Comparison of ENCODE assay signal across 8 mouse cellular contexts in the genomic region with DNA sequence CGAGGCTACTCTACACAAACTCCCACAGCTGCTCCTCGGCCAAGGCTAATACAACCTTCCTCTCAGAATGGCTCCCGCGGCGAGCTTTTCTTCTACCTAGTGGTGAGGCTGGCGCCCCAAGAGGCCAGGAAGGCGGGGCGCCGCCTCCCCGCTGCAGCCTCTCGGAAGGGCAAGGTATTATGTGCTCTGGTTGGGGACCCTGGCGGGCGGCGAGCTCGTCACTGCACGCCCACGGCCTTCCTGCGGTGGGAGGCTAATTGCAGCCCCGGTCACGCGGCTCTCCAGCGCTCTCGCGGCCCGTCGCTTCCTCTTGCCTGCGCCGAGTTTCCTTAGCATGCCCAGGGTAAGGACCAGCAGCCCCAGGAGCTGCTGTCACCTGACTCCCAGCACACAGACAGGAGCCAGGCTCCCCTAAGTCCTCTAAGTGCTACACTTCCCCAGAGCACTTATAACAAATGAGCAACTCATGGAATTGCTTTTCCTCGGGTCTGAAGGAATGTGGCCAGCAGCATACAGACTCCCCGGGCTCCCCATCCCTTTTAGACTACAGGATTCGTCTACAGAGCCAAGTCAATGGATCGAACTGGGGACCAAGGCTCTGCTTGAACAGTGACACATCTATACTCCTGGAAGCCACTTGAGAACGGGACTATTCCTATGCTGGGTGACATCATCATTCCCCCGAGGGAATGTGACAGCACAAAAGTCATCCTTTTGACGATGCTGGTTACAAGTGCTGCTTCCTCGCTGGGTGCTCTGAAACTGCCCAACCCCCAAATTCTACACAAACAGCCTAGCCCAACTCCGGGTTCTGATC. TPM values are rescaled to one million over a fixed set of nuclear protein-coding genes. Genes with fewer than 3 reads are reported as not detected.
DNase-seq lines count a peak whose midpoint lies in the region; ATAC-seq and TF ChIP-seq lines count a peak whose summit lies in the region.

No protein-coding gene starts in this region.

- WGBS in hindbrain, embryonic 13.5 days: 2% methylated on average over 37 of the region's 37 CpGs

- H3K9me3 ChIP-seq in ES-E14 (ENCODE audit: control insufficient read depth, insufficient read depth, low read depth, low read length): no peaks in the 10 kb centered on the region
- no peaks in the 10 kb centered on the region for H3K9me3 ChIP-seq in hindbrain, embryonic 13.5 days

- intact Hi-C loops in left cerebral cortex, adult 2 months (cut with DNase I): loop anchor here (1.0 kb wide), 1 partner anchor 18 kb away; no protein-coding TSS in a partner anchor

- peak overlapping the region; percentile 55; the same call in 1 of the 2 replicates for H3K9ac ChIP-seq in ES-E14 (ENCODE audit: insufficient read depth, low read depth, low read length, poor library complexity, severe bottlenecking)
- peak overlapping the region; percentile 70 for H3K9ac ChIP-seq in hindbrain, embryonic 13.5 days

- peaks cover 20% of the 10 kb centered on the region; the same call in 1 of the 2 replicates for H3K27me3 ChIP-seq in hindbrain, embryonic 13.5 days

- in situ Hi-C loops in ES-E14 (cut with MboI; ENCODE audit: low sequenced_read_pairs in 2 of 2, unreplicated experiment in 2 of 2): no loop called here

- peak; percentile 35 for TF ChIP-seq CTCF in left cerebral cortex, adult 2 months (IDR thresholded peaks at IDR 0.05)

- no peak overlapping the region for H3K27ac ChIP-seq in ES-E14 (ENCODE audit: insufficient read depth, low read depth, low read length, poor library complexity, severe bottlenecking)
- H3K27ac ChIP-seq in hindbrain, embryonic 13.5 days: peak overlapping the region; percentile 79
- H3K27ac ChIP-seq in left cerebral cortex, adult 2 months: peak overlapping the region; percentile 85

- H3K4me2 ChIP-seq in hindbrain, embryonic 13.5 days: peak overlapping the region; percentile 75

- peak overlapping the region; percentile 4 to 60 for H3K4me3 ChIP-seq in ES-E14 (ENCODE audit: insufficient read depth in 1 of 2, low read depth in 1 of 2, low read length in 2 of 2, poor library complexity in 1 of 2, severe bottlenecking in 1 of 2)
- H3K4me3 ChIP-seq in hindbrain, embryonic 13.5 days: peak overlapping the region; percentile 40
- H3K4me3 ChIP-seq in left cerebral cortex, adult 2 months: peak overlapping the region; percentile 45

- peak; percentile 83 for ATAC-seq in hindbrain, embryonic 13.5 days (ENCODE audit: low FRiP score)
- ATAC-seq in megakaryocyte, adult 5-6 weeks (ENCODE audit: poor library complexity, severe bottlenecking): peak; percentile 69

- no peak for DNase-seq in ES-E14 (ENCODE audit: low read depth, low spot score)
- peak; percentile 53 to 65 for DNase-seq in cerebellum, adult 18-20 months
- DNase-seq in forelimb bud, embryonic 11.5 days (ENCODE audit: low read depth, low spot score): peak; percentile 67
- DNase-seq in left cerebral cortex, adult 2 months (ENCODE audit: extremely low spot score in 1 of 2, low spot score in 2 of 2): peak; percentile 55 to 65
- peak; percentile 58 for DNase-seq in right cerebral cortex, postnatal 14 days
- peak; percentile 23 to 37 for DNase-seq in urinary bladder, postnatal 36 days (ENCODE audit: low spot score in 2 of 2)

- H3K4me1 ChIP-seq in ES-E14 (ENCODE audit: control insufficient read depth in 2 of 2, insufficient read depth in 2 of 2, low read length in 2 of 2, poor library complexity in 1 of 2): peaks cover 5 to 15% of the 10 kb centered on the region in 2 experiments; a peak in 3 of 4 replicates
- peaks cover 29% of the 10 kb centered on the region for H3K4me1 ChIP-seq in hindbrain, embryonic 13.5 days (replicated peaks)

- peaks cover 8% of the 10 kb centered on the region; the same call in 1 of the 2 replicates for H3K36me3 ChIP-seq in ES-E14 (ENCODE audit: control insufficient read depth, insufficient read depth, low read length, poor library complexity, severe bottlenecking)
- H3K36me3 ChIP-seq in hindbrain, embryonic 13.5 days: peaks cover 31% of the 10 kb centered on the region

TF ChIP-seq in ES-E14, 5 proteins besides CTCF, POLR2A, EP300 and RAD21:
- TF ChIP-seq ZC3H11A (IDR thresholded peaks at IDR 0.05; ENCODE audit: borderline replicate concordance, low read depth, low read length) (no peak), MAFK (IDR thresholded peaks at IDR 0.05; ENCODE audit: insufficient read depth, low read depth, low read length) (no peak), HCFC1 (IDR thresholded peaks at IDR 0.05; ENCODE audit: borderline replicate concordance, insufficient read depth, low read length) (no peak), CHD2 (IDR thresholded peaks at IDR 0.05; ENCODE audit: low read depth, low read length) (no peak), ZNF384 (IDR thresholded peaks at IDR 0.05; ENCODE audit: low read depth, low read length) (no peak)

RNA-seq across cellular contexts. Expression of a gene that starts 19.5 kb away (rescaled TPM):
- not detected in 2 replicates for total RNA-seq in ES-E14 (2012; rRNA removed)
- not detected in 2 replicates for polyA plus RNA-seq in hindbrain, embryonic 13.5 days (2015; fragmentation: Nextera tagmentation; extraction: Ambion mirVana)
- total RNA-seq in left cerebral cortex, adult 2 months (2021): not detected
- total RNA-seq in megakaryocyte, adult 5-6 weeks (2015): not detected in 2 replicates
- not detected in 2 replicates for total RNA-seq in megakaryocyte, adult 5-6 weeks (2017)

RNA-seq across cellular contexts. Expression of a gene that starts 19.6 kb away (rescaled TPM):
- total RNA-seq in ES-E14 (2012; rRNA removed): 1.0 and 1.5 TPM in 2 replicates
- 5.3 and 6.4 TPM in 2 replicates for polyA plus RNA-seq in hindbrain, embryonic 13.5 days (2015; fragmentation: Nextera tagmentation; extraction: Ambion mirVana)
- total RNA-seq in left cerebral cortex, adult 2 months (2021): 10 to 100 TPM; 42.4 to 63.0 TPM
- 0.11 TPM in 1 of 2 replicates, not detected in the other for total RNA-seq in megakaryocyte, adult 5-6 weeks (2015)
- 0.51 TPM in 1 of 2 replicates, not detected in the other for total RNA-seq in megakaryocyte, adult 5-6 weeks (2017)

RNA-seq across cellular contexts. Expression of a gene that starts 34.0 kb away (rescaled TPM):
- total RNA-seq in ES-E14 (2012; rRNA removed): 41.5 and 50.2 TPM in 2 replicates
- 46.3 and 48.5 TPM in 2 replicates for polyA plus RNA-seq in hindbrain, embryonic 13.5 days (2015; fragmentation: Nextera tagmentation; extraction: Ambion mirVana)
- 10 to 100 TPM; 26.1 to 28.1 TPM for total RNA-seq in left cerebral cortex, adult 2 months (2021)
- total RNA-seq in megakaryocyte, adult 5-6 weeks (2015): 64.3 and 71.6 TPM in 2 replicates
- 26.0 and 27.2 TPM in 2 replicates for total RNA-seq in megakaryocyte, adult 5-6 weeks (2017)

Comparison
In these comparisons a context has a peak if more than half of its experiments do, and no peak if none do; other contexts are left out.
1. RNA of a gene that starts 19.6 kb away (total RNA-seq): 42.4 to 63.0 TPM in left cerebral cortex, adult 2 months; 1.0 to 1.5 TPM in ES-E14 and 0.11 to 0.51 TPM in megakaryocyte, adult 5-6 weeks; every median in the first group is over 10 times any median in the second.
2. Peak in every context shown above with its lines, with median percentiles within 50 percentile points of each other: H3K4me3 ChIP-seq.